Mouse (Mus musculus) testis, adult 2 months (tissue): ENCODE results near the gene 1600002K03Rik.
"Not testable (repeated sequence)": the region's sequence is repeated elsewhere in the genome, so short reads cannot be mapped to it uniquely, and the experiment has no call there.

ENCODE experiments used
- CTCF ChIP-seq: fragments of 200-500 bp; IDR thresholded peaks from 2 replicates; pipeline ENCODE4 v1.5.1; 2012; ENCODE audit warnings: low read depth, mild to moderate bottlenecking, inconsistent platforms, low read length, moderate library complexity; ENCODE audit not compliant: control insufficient read depth, insufficient read depth, insufficient replicate concordance
- POLR2A ChIP-seq: fragments of 200-500 bp; IDR thresholded peaks from 2 replicates; pipeline ENCODE4 v1.6.1; 2012; ENCODE audit warnings: low read depth, mild to moderate bottlenecking, inconsistent platforms, low read length, moderate library complexity; ENCODE audit not compliant: control insufficient read depth

GRCm38 (mm10) chr10:80211547-80212103 is 38.9 kb downstream of the 1600002K03Rik start:
- TF ChIP-seq POLR2A, CTCF: not testable (repeated sequence)
